Mouse (Mus musculus): ENCODE measurements around the gene Sema3d. TPM values are rescaled to one million over a fixed set of nuclear protein-coding genes. Genes with fewer than 3 reads are reported as not detected.
A peak's percentile ranks its signal among the peaks of the same experiment; 100 is the strongest.

The Sema3d gene
- polyA plus RNA-seq, 1 experiment from 2014 or later, result 16.1 TPM

- WGBS, result 54% methylated on average over 1 of the region's 1 CpGs
- no peaks in the 10 kb centered on the region for H3K36me3 ChIP-seq (ENCODE audit: insufficient read depth, low read length)
- H3K4me2 ChIP-seq (replicated peaks; ENCODE audit: low read depth, low read length), result no peak overlapping the region
- H3K4me1 ChIP-seq (ENCODE audit: insufficient read depth, low read length), result peaks cover 6% of the 10 kb centered on the region; the same call in 1 of the 2 replicates
- no peak overlapping the region for H3K4me3 ChIP-seq (ENCODE audit: low read length)
- no peaks in the 10 kb centered on the region for H3K9me3 ChIP-seq (ENCODE audit: low read length)
- H3K9ac ChIP-seq (replicated peaks; ENCODE audit: low read length), result no peak overlapping the region
- no peak overlapping the region for H3K27ac ChIP-seq (ENCODE audit: low read length)
- ATAC-seq (ENCODE audit: low FRiP score, low TSS enrichment), result no peak
- H3K27me3 ChIP-seq (ENCODE audit: insufficient read depth, low read length), result no peaks in the 10 kb centered on the region
Observed at GRCm38 (mm10) chr5:12441737-12442136, 58.6 kb downstream of the Sema3d start.

- Histone ChIP-seq H3K4me2 (replicated peaks; ENCODE audit: low read depth, low read length) (no peak overlapping the region), H3K9me3 (ENCODE audit: low read length) (no peaks in the 10 kb centered on the region), H3K27me3 (ENCODE audit: insufficient read depth, low read length) (no peaks in the 10 kb centered on the region), H3K9ac (replicated peaks; ENCODE audit: low read length) (no peak overlapping the region), H3K4me1 (ENCODE audit: insufficient read depth, low read length) (peaks cover 6% of the 10 kb centered on the region; the same call in 1 of the 2 replicates), H3K36me3 (ENCODE audit: insufficient read depth, low read length) (no peaks in the 10 kb centered on the region), H3K27ac (ENCODE audit: low read length) (peak overlapping the region; percentile 61; the same call in 1 of the 2 replicates), H3K4me3 (ENCODE audit: low read length) (no peak overlapping the region)
- 24% methylated on average over 7 of the region's 7 CpGs for WGBS
- peak; percentile 93 for ATAC-seq (ENCODE audit: low FRiP score, low TSS enrichment)
Observed at GRCm38 (mm10) chr5:12442176-12443105, 59.3 kb downstream of the Sema3d start.

GRCm38 (mm10) chr5:12451089-12451488 lies 67.9 kb downstream of the Sema3d start:
- no peak for ATAC-seq (ENCODE audit: low FRiP score, low TSS enrichment)
- no peaks in the 10 kb centered on the region for H3K9me3 ChIP-seq (ENCODE audit: low read length)
- H3K4me1 ChIP-seq (ENCODE audit: insufficient read depth, low read length), result 0 out of 2 replicates have a peak, but pooled peaks cover 3% of the 10 kb centered on the region
- no peak overlapping the region for H3K4me3 ChIP-seq (ENCODE audit: low read length)
- H3K27ac ChIP-seq (ENCODE audit: low read length), result no peak overlapping the region
- WGBS, result 84% methylated on average over 4 of the region's 4 CpGs
- H3K9ac ChIP-seq (replicated peaks; ENCODE audit: low read length), result no peak overlapping the region
- no peaks in the 10 kb centered on the region for H3K36me3 ChIP-seq (ENCODE audit: insufficient read depth, low read length)
- H3K4me2 ChIP-seq (replicated peaks; ENCODE audit: low read depth, low read length), result no peak overlapping the region
- no peaks in the 10 kb centered on the region for H3K27me3 ChIP-seq (ENCODE audit: insufficient read depth, low read length)

- 31% methylated on average over 1 of the region's 1 CpGs for WGBS
- H3K36me3 ChIP-seq (ENCODE audit: insufficient read depth, low read length), result no peaks in the 10 kb centered on the region
- no peak overlapping the region for H3K27ac ChIP-seq (ENCODE audit: low read length)
Observed at GRCm38 (mm10) chr5:12454946-12455345, 71.8 kb downstream of the Sema3d start.

GRCm38 (mm10) chr5:12457509-12457908 lies 74.3 kb downstream of the Sema3d start:
- no peak for ATAC-seq (ENCODE audit: low FRiP score, low TSS enrichment)
- H3K4me2 ChIP-seq (replicated peaks; ENCODE audit: low read depth, low read length), result no peak overlapping the region
- no peak overlapping the region for H3K9ac ChIP-seq (replicated peaks; ENCODE audit: low read length)

More at GRCm38 (mm10) chr5:12454946-12455345, 71.8 kb downstream of the Sema3d start:
- H3K9me3 ChIP-seq (ENCODE audit: low read length), result no peaks in the 10 kb centered on the region
- no peaks in the 10 kb centered on the region for H3K27me3 ChIP-seq (ENCODE audit: insufficient read depth, low read length)
- no peak overlapping the region for H3K4me3 ChIP-seq (ENCODE audit: low read length)
- H3K9ac ChIP-seq (replicated peaks; ENCODE audit: low read length), result no peak overlapping the region
- ATAC-seq (ENCODE audit: low FRiP score, low TSS enrichment), result peak; percentile 39; the same call in 1 of the 2 replicates
- H3K4me2 ChIP-seq (replicated peaks; ENCODE audit: low read depth, low read length), result no peak overlapping the region
- 0 out of 2 replicates have a peak, but pooled peaks cover 3% of the 10 kb centered on the region for H3K4me1 ChIP-seq (ENCODE audit: insufficient read depth, low read length)

GRCm38 (mm10) chr5:12467568-12468336 lies 84.6 kb downstream of the Sema3d start:
- no peaks in the 10 kb centered on the region for H3K9me3 ChIP-seq (ENCODE audit: low read length)
- H3K4me2 ChIP-seq (replicated peaks; ENCODE audit: low read depth, low read length), result no peak overlapping the region
- no peak overlapping the region for H3K9ac ChIP-seq (replicated peaks; ENCODE audit: low read length)
- no peak overlapping the region for H3K27ac ChIP-seq (ENCODE audit: low read length)
- no peaks in the 10 kb centered on the region for H3K27me3 ChIP-seq (ENCODE audit: insufficient read depth, low read length)
- no peaks in the 10 kb centered on the region for H3K4me1 ChIP-seq (ENCODE audit: insufficient read depth, low read length)
- 68% methylated on average over 4 of the region's 4 CpGs for WGBS
- H3K36me3 ChIP-seq (ENCODE audit: insufficient read depth, low read length), result no peaks in the 10 kb centered on the region
- no peak for ATAC-seq (ENCODE audit: low FRiP score, low TSS enrichment)
- no peak overlapping the region for H3K4me3 ChIP-seq (ENCODE audit: low read length)

More at GRCm38 (mm10) chr5:12457509-12457908, 74.3 kb downstream of the Sema3d start:
- H3K4me1 ChIP-seq (ENCODE audit: insufficient read depth, low read length), result 0 out of 2 replicates have a peak, but pooled peaks cover 3% of the 10 kb centered on the region
- H3K27me3 ChIP-seq (ENCODE audit: insufficient read depth, low read length), result no peaks in the 10 kb centered on the region
- no peak overlapping the region for H3K4me3 ChIP-seq (ENCODE audit: low read length)
- no peaks in the 10 kb centered on the region for H3K36me3 ChIP-seq (ENCODE audit: insufficient read depth, low read length)
- H3K9me3 ChIP-seq (ENCODE audit: low read length), result no peaks in the 10 kb centered on the region
- WGBS, result 28% methylated on average over 1 of the region's 1 CpGs
- H3K27ac ChIP-seq (ENCODE audit: low read length), result no peak overlapping the region

GRCm38 (mm10) chr5:12474904-12475638 lies 91.9 kb downstream of the Sema3d start:
- H3K27ac ChIP-seq (ENCODE audit: low read length), result no peak overlapping the region
- no peaks in the 10 kb centered on the region for H3K36me3 ChIP-seq (ENCODE audit: insufficient read depth, low read length)
- no peak overlapping the region for H3K4me3 ChIP-seq (ENCODE audit: low read length)
- peaks cover 2% of the 10 kb centered on the region; the same call in 1 of the 2 replicates for H3K4me1 ChIP-seq (ENCODE audit: insufficient read depth, low read length)
- no peak overlapping the region for H3K4me2 ChIP-seq (replicated peaks; ENCODE audit: low read depth, low read length)
- no peaks in the 10 kb centered on the region for H3K9me3 ChIP-seq (ENCODE audit: low read length)
- WGBS, result 69% methylated on average over 5 of the region's 5 CpGs
- no peak for ATAC-seq (ENCODE audit: low FRiP score, low TSS enrichment)
- no peaks in the 10 kb centered on the region for H3K27me3 ChIP-seq (ENCODE audit: insufficient read depth, low read length)
- no peak overlapping the region for H3K9ac ChIP-seq (replicated peaks; ENCODE audit: low read length)

GRCm38 (mm10) chr5:12475639-12475916 lies 92.4 kb downstream of the Sema3d start:
- H3K4me3 ChIP-seq (ENCODE audit: low read length), result no peak overlapping the region
- peaks cover 2% of the 10 kb centered on the region; the same call in 1 of the 2 replicates for H3K4me1 ChIP-seq (ENCODE audit: insufficient read depth, low read length)
- no peaks in the 10 kb centered on the region for H3K27me3 ChIP-seq (ENCODE audit: insufficient read depth, low read length)
- no peak overlapping the region for H3K4me2 ChIP-seq (replicated peaks; ENCODE audit: low read depth, low read length)
- no peak for ATAC-seq (ENCODE audit: low FRiP score, low TSS enrichment)
- no peaks in the 10 kb centered on the region for H3K36me3 ChIP-seq (ENCODE audit: insufficient read depth, low read length)
- H3K27ac ChIP-seq (ENCODE audit: low read length), result no peak overlapping the region
- WGBS, result 77% methylated on average over 4 of the region's 4 CpGs
- H3K9me3 ChIP-seq (ENCODE audit: low read length), result no peaks in the 10 kb centered on the region
- H3K9ac ChIP-seq (replicated peaks; ENCODE audit: low read length), result no peak overlapping the region

- Histone ChIP-seq H3K4me3 (ENCODE audit: low read length) (no peak overlapping the region), H3K4me1 (ENCODE audit: insufficient read depth, low read length) (no peaks in the 10 kb centered on the region), H3K27me3 (ENCODE audit: insufficient read depth, low read length) (no peaks in the 10 kb centered on the region), H3K27ac (ENCODE audit: low read length) (no peak overlapping the region), H3K9ac (replicated peaks; ENCODE audit: low read length) (no peak overlapping the region), H3K4me2 (replicated peaks; ENCODE audit: low read depth, low read length) (no peak overlapping the region), H3K36me3 (ENCODE audit: insufficient read depth, low read length) (no peaks in the 10 kb centered on the region), H3K9me3 (ENCODE audit: low read length) (no peaks in the 10 kb centered on the region)
- ATAC-seq (ENCODE audit: low FRiP score, low TSS enrichment), result peak; percentile 83; the same call in 1 of the 2 replicates
- WGBS, result 59% methylated on average over 2 of the region's 2 CpGs
Observed at GRCm38 (mm10) chr5:12487926-12488325, 104.7 kb downstream of the Sema3d start.

Measured in kidney, embryonic 16.5 days (tissue).